Mouse (Mus musculus) forebrain, embryonic 16.5 days (tissue): ENCODE data around the gene Kcnh2. TPM values are rescaled to one million over a fixed set of nuclear protein-coding genes. Genes with fewer than 3 reads are reported as not detected.

Experiments
- ATAC-seq: fragments of 200-750 bp; cut with Nextera tagmentation; 2 replicates; pipeline ENCODE4 v1.8.0; 2017; ENCODE audit warnings: mild to moderate bottlenecking, moderate library complexity
- H3K27ac ChIP-seq: fragments of 300-500 bp; sonication (generic); 2 replicates; pipeline ENCODE4 v1.5.1; 2014; ENCODE audit warnings: low read length, control low read depth
- H3K27me3 ChIP-seq: fragments of 300-500 bp; sonication (generic); replicated peaks from 2 replicates; pipeline ENCODE4 v1.6.1; 2014; ENCODE audit warnings: low read length; ENCODE audit not compliant: control insufficient read depth, insufficient read depth
- H3K36me3 ChIP-seq: fragments of 300-500 bp; sonication (generic); 2 replicates; pipeline ENCODE4 v1.6.1; 2014; ENCODE audit not compliant: control insufficient read depth, insufficient read depth
- H3K4me1 ChIP-seq: fragments of 300-500 bp; sonication (generic); replicated peaks from 2 replicates; pipeline ENCODE4 v1.6.1; 2014; ENCODE audit warnings: low read length; ENCODE audit not compliant: control insufficient read depth, insufficient read depth
- H3K4me2 ChIP-seq: fragments of 300-500 bp; sonication (generic); 2 replicates; pipeline ENCODE4 v1.6.1; 2014; ENCODE audit warnings: mild to moderate bottlenecking, low read length, control low read depth
- H3K4me3 ChIP-seq: fragments of 300-500 bp; sonication (generic); replicated peaks from 2 replicates; pipeline ENCODE4 v1.5.1; 2014; ENCODE audit warnings: mild to moderate bottlenecking, low read length, control low read depth
- H3K9ac ChIP-seq: fragments of 300-500 bp; sonication (generic); replicated peaks from 2 replicates; pipeline ENCODE4 v1.6.1; 2014; ENCODE audit warnings: low read depth, low read length, control low read depth
- H3K9me3 ChIP-seq: fragments of 300-500 bp; sonication (generic); 2 replicates; pipeline ENCODE4 v1.6.1; 2016; ENCODE audit warnings: low read length; ENCODE audit not compliant: control insufficient read depth
- WGBS: fragments of 180-500 bp; shearing (Covaris S2); extraction: QIAGEN DNeasy Blood & Tissue Kit; methylation state at CpG from one replicate; pipeline ENCODE4 v1.1.7; 2014; 5-methylcytosine and 5-hydroxymethylcytosine counted together
- polyA plus RNA-seq: library from polyadenylated mRNA; unstranded; fragments of >200 nt; fragmentation: Nextera tagmentation; extraction: Ambion mirVana; gene quantifications from 2 replicates; pipeline ENCODE4 v1.2.1, GENCODE M21; 2015

The Kcnh2 gene
- polyA plus RNA-seq, 1 experiment from 2014 or later = 6.2 TPM

DNA sequence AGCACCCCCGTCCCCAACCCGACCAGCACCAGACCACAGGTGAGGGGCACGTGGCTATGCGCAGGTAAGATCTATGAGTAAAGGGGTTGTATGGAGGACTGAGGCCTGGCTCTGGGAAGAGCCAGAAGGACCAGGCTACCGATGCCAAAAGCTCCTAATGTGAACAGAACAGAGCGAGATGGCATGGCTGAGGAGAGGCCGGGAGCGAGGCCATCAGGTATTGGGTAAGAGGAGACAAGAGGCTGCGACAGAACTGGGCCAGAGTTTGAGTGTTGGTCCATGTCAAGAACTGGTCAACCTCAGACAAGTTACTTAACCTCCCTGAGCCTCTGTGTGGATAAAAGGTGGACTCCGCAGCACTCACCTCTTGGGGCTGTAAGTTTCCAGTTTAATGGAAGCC lies 13.6 kb upstream of the Kcnh2 start:
- H3K9me3 ChIP-seq = no peaks in the 10 kb centered on the region
- no peaks in the 10 kb centered on the region for H3K4me1 ChIP-seq
- H3K27ac ChIP-seq = no peak overlapping the region
- WGBS = 85% methylated on average over 10 of the region's 10 CpGs
- no peaks in the 10 kb centered on the region for H3K27me3 ChIP-seq
- no peaks in the 10 kb centered on the region for H3K36me3 ChIP-seq
- no peak overlapping the region for H3K4me2 ChIP-seq
- ATAC-seq = no peak
- no peak overlapping the region for H3K9ac ChIP-seq
- H3K4me3 ChIP-seq = no peak overlapping the region

- H3K9ac ChIP-seq = no peak within 1 kb of the TSS
- no peak within 1 kb of the TSS for H3K4me2 ChIP-seq
- H3K36me3 ChIP-seq = no peaks in the 10 kb centered on the region
- no peaks in the 10 kb centered on the region for H3K9me3 ChIP-seq
- no peaks in the 10 kb centered on the region for H3K4me1 ChIP-seq
- no peak within 1 kb of the TSS for H3K4me3 ChIP-seq
- WGBS = 27% methylated on average over 12 of the region's 12 CpGs
- no peak within 1 kb of the TSS for H3K27ac ChIP-seq
- no peaks in the 10 kb centered on the region for H3K27me3 ChIP-seq
- ATAC-seq = no peak
Observed at GRCm38 (mm10) chr5:24364508-24364907, 13.1 kb upstream of the Kcnh2 start, which contains the start of gene Nos3. Gene Nos3, plus strand, starts transcription at chr5:24364810.

GRCm38 (mm10) chr5:24364061-24364460 lies 12.7 kb upstream of the Kcnh2 start:
- no peak overlapping the region for H3K27ac ChIP-seq
- WGBS = 66% methylated on average over 3 of the region's 3 CpGs
- H3K9me3 ChIP-seq = no peaks in the 10 kb centered on the region
- no peak overlapping the region for H3K4me2 ChIP-seq
- H3K27me3 ChIP-seq = no peaks in the 10 kb centered on the region
- no peak overlapping the region for H3K9ac ChIP-seq
- H3K36me3 ChIP-seq = no peaks in the 10 kb centered on the region
- H3K4me3 ChIP-seq = no peak overlapping the region
- H3K4me1 ChIP-seq = no peaks in the 10 kb centered on the region
- no peak for ATAC-seq

GRCm38 (mm10) chr5:24363467-24363866 lies 12.1 kb upstream of the Kcnh2 start:
- 88% methylated on average over 2 of the region's 2 CpGs for WGBS
- H3K9ac ChIP-seq = no peak overlapping the region
- no peaks in the 10 kb centered on the region for H3K9me3 ChIP-seq
- H3K27ac ChIP-seq = no peak overlapping the region
- no peaks in the 10 kb centered on the region for H3K27me3 ChIP-seq
- H3K4me1 ChIP-seq = no peaks in the 10 kb centered on the region
- no peaks in the 10 kb centered on the region for H3K36me3 ChIP-seq
- no peak overlapping the region for H3K4me3 ChIP-seq
- H3K4me2 ChIP-seq = no peak overlapping the region
- ATAC-seq = no peak

- Histone ChIP-seq H3K4me3 (no peak overlapping the region), H3K9me3 (no peaks in the 10 kb centered on the region), H3K27ac (no peak overlapping the region), H3K27me3 (no peaks in the 10 kb centered on the region), H3K4me2 (no peak overlapping the region), H3K36me3 (no peaks in the 10 kb centered on the region), H3K4me1 (no peaks in the 10 kb centered on the region), H3K9ac (no peak overlapping the region)
- WGBS = 0% methylated on average over 7 of the region's 7 CpGs
- peak; percentile 70 for ATAC-seq
Observed at GRCm38 (mm10) chr5:24360792-24361454, 9.5 kb upstream of the Kcnh2 start.

GRCm38 (mm10) chr5:24357461-24357860 lies 6.1 kb upstream of the Kcnh2 start:
- Histone ChIP-seq H3K4me2 (no peak overlapping the region), H3K4me1 (peaks cover 5% of the 10 kb centered on the region), H3K9me3 (no peaks in the 10 kb centered on the region), H3K36me3 (no peaks in the 10 kb centered on the region), H3K9ac (no peak overlapping the region), H3K27me3 (0 out of 2 replicates have a peak, but pooled peaks cover 2% of the 10 kb centered on the region), H3K4me3 (no peak overlapping the region), H3K27ac (no peak overlapping the region)
- WGBS = 11% methylated on average over 7 of the region's 7 CpGs
- ATAC-seq = no peak

- peaks cover 12% of the 10 kb centered on the region for H3K4me1 ChIP-seq
- H3K9ac ChIP-seq = no peak overlapping the region
- H3K27me3 ChIP-seq = 0 out of 2 replicates have a peak, but pooled peaks cover 2% of the 10 kb centered on the region
- no peaks in the 10 kb centered on the region for H3K9me3 ChIP-seq
- H3K27ac ChIP-seq = no peak overlapping the region
- H3K36me3 ChIP-seq = no peaks in the 10 kb centered on the region
- H3K4me2 ChIP-seq = no peak overlapping the region
- H3K4me3 ChIP-seq = no peak overlapping the region
- 56% methylated on average over 4 of the region's 4 CpGs for WGBS
- no peak for ATAC-seq
Observed at GRCm38 (mm10) chr5:24356764-24357163, 5.4 kb upstream of the Kcnh2 start.

DNA sequence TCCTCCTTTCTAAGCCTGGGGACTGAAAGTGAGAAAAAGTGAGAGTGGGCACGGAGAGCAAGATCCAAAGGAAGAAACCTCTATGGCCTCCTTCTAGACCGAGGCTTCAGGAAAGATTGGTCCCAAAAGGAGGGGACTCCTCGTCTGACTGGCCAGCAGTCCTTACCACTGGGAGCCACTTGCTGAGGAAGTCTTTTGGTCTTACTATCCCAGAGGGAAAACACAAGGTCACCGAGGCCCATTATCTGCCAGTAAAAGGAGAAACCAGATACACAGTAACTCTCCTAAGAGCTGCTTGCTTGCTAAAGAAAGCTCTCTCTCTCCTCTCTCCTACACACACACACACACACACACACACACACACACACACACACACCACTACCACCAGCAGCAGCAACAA lies 1.9 kb upstream of the Kcnh2 start:
- no peak for ATAC-seq
- Histone ChIP-seq H3K9ac (no peak overlapping the region), H3K9me3 (no peaks in the 10 kb centered on the region), H3K27me3 (0 out of 2 replicates have a peak, but pooled peaks cover 2% of the 10 kb centered on the region), H3K27ac (no peak overlapping the region), H3K4me1 (peaks cover 31% of the 10 kb centered on the region), H3K4me2 (no peak overlapping the region), H3K4me3 (no peak overlapping the region), H3K36me3 (no peaks in the 10 kb centered on the region)
- 35% methylated on average over 4 of the region's 4 CpGs for WGBS

- Histone ChIP-seq H3K4me3 (peak overlapping the region; percentile 68), H3K4me2 (peak overlapping the region; percentile 87), H3K27ac (peak overlapping the region; percentile 83), H3K36me3 (no peaks in the 10 kb centered on the region), H3K9ac (peak overlapping the region; percentile 80), H3K4me1 (peaks cover 36% of the 10 kb centered on the region), H3K9me3 (no peaks in the 10 kb centered on the region), H3K27me3 (0 out of 2 replicates have a peak, but pooled peaks cover 2% of the 10 kb centered on the region)
- WGBS = 2% methylated on average over 24 of the region's 24 CpGs
- ATAC-seq = peak; percentile 37
Observed at GRCm38 (mm10) chr5:24352251-24352859, 951 bp upstream of the Kcnh2 start.
